Mouse (Mus musculus): Measurements from ENCODE around the gene Gxylt2. TPM values are rescaled to one million over a fixed set of nuclear protein-coding genes. Genes with fewer than 3 reads are reported as not detected.

The Gxylt2 gene
- total RNA-seq, 2 experiments from 2014 or later = 1.6 to 2.0 TPM

GRCm38 (mm10) chr6:100710866-100711265 lies 6.3 kb downstream of the Gxylt2 start:
- no peak for DNase-seq (ENCODE audit: extremely low spot score in 1 of 2, low spot score in 1 of 2)

- no peak for DNase-seq (ENCODE audit: extremely low spot score in 1 of 2, low spot score in 1 of 2)
Measured at GRCm38 (mm10) chr6:100715296-100715828, 10.8 kb downstream of the Gxylt2 start.

DNA sequence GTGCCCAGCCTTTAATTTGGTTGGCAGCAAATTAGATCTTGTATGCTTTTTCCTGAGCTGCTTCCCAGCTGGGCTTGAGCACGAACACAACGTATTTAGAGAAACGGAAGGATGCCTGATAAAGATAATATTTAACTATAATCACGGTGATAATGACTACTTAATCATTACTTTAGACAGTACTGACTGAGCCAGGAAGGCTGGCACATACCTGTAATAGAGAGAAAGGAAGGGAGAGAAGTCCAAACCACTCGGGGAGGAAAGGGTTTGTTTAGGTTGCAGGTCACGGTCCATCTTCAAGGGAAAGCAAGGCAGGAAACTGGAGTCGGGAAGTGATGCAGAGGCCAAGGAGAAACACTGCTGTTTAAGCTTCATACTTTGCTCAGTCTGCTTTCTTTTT lies 11.6 kb downstream of the Gxylt2 start:
- DNase-seq (ENCODE audit: extremely low spot score in 1 of 2, low spot score in 1 of 2) = no peak

DNA sequence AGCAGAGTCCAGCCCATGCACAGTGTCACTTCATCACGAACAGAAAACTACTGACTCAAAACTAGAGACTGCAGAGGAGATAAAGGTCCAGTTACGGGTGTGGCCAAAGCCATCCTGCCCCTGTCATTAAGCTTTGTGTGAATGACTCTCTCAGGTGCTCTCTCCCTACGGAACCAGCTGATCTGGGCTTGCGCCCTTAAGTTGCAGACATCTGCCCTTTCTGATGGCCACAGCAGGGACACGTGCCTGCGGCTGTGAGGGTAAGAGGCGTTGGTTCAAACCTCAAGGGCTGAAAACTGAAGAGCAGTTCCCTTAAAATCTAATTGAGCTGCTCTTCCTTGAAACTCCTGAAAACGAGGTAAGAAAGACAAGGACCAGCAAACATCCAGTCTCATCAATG lies 12.3 kb downstream of the Gxylt2 start:
- no peak for DNase-seq (ENCODE audit: extremely low spot score in 1 of 2, low spot score in 1 of 2)

DNA sequence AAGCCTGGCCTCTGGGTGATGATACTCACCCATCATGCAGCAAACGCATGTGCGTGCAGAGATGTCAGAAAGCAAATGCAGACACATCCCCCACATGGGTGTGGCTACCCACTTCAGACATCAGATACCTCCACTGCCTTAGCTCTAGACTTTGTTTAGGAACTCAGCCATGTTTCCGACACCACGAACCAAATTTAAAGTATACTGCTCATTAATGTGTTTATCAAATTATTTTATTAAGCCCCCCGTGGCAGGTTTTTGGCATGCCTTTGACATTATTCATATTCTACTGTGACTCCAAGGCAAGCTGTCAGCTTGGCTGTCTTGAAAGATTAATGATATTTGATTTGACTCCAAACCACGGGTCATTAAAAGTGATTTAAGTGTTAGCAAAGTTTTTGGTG lies 15.6 kb downstream of the Gxylt2 start:
- DNase-seq (ENCODE audit: extremely low spot score in 1 of 2, low spot score in 1 of 2) = no peak

GRCm38 (mm10) chr6:100720882-100721721 lies 16.6 kb downstream of the Gxylt2 start:
- no peak for DNase-seq (ENCODE audit: extremely low spot score in 1 of 2, low spot score in 1 of 2)

GRCm38 (mm10) chr6:100731996-100732375 lies 27.5 kb downstream of the Gxylt2 start:
- peak in 1 of 2 experiments; percentile 34 for DNase-seq (ENCODE audit: extremely low spot score in 1 of 2, low spot score in 1 of 2)

- peak; percentile 20 to 30 for DNase-seq (ENCODE audit: extremely low spot score in 1 of 2, low spot score in 1 of 2)
Measured at GRCm38 (mm10) chr6:100732376-100733021, 28.0 kb downstream of the Gxylt2 start.

DNA sequence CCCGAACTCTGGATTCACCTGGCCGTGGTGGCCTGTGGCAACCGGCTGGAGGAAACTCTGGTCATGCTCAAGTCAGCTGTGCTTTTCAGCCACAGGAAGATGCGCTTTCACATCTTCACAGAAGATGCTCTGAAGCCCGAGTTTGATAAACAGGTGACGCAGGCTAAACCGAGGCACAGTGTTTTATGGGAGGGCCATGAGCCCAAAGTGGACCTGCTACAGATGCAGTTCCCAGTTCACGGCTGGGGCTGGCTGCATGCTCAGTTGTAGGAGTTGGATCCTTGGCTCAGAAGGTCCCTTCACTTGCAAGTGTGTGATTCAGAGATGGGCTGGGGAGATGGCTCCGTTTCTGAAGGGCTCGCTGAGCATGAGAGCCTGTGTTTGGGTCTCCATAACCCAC lies 28.7 kb downstream of the Gxylt2 start:
- DNase-seq (ENCODE audit: extremely low spot score in 1 of 2, low spot score in 1 of 2) = no peak

- no peak for DNase-seq (ENCODE audit: extremely low spot score in 1 of 2, low spot score in 1 of 2)
Measured at GRCm38 (mm10) chr6:100734321-100734720, 29.8 kb downstream of the Gxylt2 start.

GRCm38 (mm10) chr6:100758431-100759208 lies 54.1 kb downstream of the Gxylt2 start:
- no peak for DNase-seq (ENCODE audit: extremely low spot score in 1 of 2, low spot score in 1 of 2)

DNA sequence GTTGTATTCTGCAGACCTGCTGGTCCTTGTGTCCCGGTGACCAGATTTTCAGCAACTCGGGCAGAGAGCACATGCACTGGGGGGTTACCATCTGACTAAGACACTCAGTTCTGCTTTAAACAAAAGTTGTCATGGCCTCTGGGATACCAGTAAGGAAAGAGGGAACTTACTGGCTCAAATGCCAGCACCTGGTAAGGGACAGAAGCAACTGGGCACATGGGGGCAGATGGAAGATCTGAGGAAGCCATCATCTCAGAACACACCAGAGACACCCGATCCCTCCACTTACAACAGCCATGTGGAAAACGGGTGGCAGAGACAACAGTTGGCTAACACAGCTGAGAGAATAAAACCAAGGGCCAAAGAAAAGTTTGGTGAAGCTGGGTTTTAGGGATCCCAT lies 63.2 kb downstream of the Gxylt2 start:
- no peak for DNase-seq (ENCODE audit: extremely low spot score in 1 of 2, low spot score in 1 of 2)

GRCm38 (mm10) chr6:100775923-100776505 lies 71.5 kb downstream of the Gxylt2 start:
- no peak for DNase-seq (ENCODE audit: extremely low spot score in 1 of 2, low spot score in 1 of 2)

DNA sequence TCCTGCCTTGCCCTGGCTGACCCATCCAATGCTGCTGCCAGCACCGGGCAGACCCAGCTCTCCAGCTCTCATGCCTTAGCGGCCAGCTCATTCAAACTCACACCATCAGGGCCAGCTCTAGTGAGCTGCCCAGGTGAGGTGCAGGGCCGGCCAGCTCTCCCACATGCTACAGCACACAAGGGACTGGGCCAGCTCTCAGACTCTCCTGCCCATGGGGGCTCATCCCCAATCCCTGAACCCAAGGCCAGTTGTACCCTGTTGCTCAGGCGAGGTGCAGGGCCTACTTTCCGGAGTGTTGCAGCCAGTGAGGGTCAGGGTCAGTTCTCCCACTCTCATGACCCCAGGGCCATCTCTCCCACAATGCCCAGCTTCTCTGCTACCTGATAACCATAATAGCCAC lies 74.1 kb downstream of the Gxylt2 start:
- DNase-seq (ENCODE audit: extremely low spot score in 1 of 2, low spot score in 1 of 2) = no peak

- DNase-seq (ENCODE audit: extremely low spot score in 1 of 2, low spot score in 1 of 2) = no peak
Measured at GRCm38 (mm10) chr6:100780421-100780820, 75.9 kb downstream of the Gxylt2 start.

DNA sequence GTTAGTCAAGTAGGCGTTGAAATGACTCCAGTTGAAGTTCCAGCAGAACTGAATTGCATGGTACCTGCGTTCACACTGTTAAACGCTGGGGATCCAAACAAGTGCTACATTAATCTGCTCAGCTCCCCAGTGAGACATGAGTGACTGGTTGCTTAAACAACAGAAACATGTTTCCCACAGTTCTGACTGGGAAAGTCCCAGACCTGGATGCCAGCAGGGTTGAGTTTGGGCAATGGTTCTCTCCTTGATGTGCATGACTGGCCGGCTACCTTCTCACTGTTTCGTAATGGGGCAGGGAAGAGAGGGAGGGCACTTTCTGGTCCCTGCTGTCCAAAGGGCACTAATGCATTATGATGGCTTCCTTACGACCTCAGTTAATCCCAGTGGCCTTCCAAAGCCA lies 77.1 kb downstream of the Gxylt2 start:
- DNase-seq (ENCODE audit: extremely low spot score in 1 of 2, low spot score in 1 of 2) = no peak

GRCm38 (mm10) chr6:100787726-100788125 lies 83.2 kb downstream of the Gxylt2 start:
- no peak for DNase-seq (ENCODE audit: extremely low spot score in 1 of 2, low spot score in 1 of 2)

DNA sequence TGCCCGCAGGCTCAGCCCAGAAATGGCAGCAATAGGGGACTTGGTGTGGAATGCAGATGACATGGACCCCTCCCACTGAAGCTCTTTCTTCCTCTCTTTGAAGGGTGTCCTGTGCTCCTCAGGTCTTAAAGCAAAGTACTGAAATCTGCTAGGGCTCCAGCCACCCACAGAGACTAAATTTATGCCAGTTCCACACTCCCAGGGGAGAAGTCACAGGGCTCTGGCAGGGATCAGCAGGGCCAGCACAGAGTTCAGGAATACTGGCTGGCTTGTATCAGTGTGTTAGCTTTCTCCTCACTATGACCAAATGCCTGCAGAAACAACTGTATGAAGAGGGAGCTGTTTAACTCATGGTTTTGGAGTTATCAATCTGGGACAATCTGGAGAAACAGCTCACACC lies 84.6 kb downstream of the Gxylt2 start:
- DNase-seq (ENCODE audit: extremely low spot score in 1 of 2, low spot score in 1 of 2) = no peak

- no peak for DNase-seq (ENCODE audit: extremely low spot score in 1 of 2, low spot score in 1 of 2)
Measured at GRCm38 (mm10) chr6:100792055-100792659, 87.6 kb downstream of the Gxylt2 start.
